Mouse (Mus musculus) R1 (cell line): ENCODE data around the gene Emilin1.

Source experiments
- DNase-seq: peaks from one replicate; pipeline ENCODE4 v3.0.0-alpha.2; 2018; ENCODE audit warnings: low read depth, low spot score

Emilin1 gene

DNA sequence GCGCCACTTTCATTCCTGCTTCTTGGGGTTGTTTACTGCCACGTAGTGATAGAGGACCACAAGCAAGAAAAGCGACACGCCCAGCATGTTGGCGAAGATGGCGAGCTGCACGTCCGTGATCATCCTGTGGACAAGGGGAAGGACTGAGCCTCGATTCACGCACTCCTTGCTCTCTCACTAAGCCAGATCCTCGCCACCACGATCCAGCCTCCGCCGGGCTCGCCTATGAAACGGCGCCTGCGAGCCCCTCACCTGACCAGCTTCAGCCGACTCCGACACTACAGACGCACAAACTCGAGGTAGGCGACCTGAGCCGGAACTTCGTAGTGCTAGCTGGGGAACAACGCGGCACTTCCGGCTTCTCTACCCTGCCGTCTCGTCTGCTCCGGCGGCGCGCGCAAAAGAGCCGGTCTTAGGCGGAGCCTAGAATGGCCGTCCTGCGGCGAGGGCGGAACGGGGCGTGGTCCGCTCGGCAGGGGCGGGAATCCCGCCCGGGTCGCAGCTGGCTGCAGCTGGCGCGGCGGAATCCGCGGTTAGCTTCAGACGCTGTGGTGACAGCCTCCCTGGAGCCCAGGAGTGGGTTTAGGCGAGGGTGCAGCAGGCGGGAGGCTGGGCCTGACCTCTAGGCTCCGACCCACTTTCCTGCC lies 5.7 kb upstream of the Emilin1 start, which contains the start of gene Ost4:
Gene Ost4, minus strand, starts transcription at position 376 of the 647 bp plus-strand sequence.
- DNase-seq: peak; percentile 97

DNA sequence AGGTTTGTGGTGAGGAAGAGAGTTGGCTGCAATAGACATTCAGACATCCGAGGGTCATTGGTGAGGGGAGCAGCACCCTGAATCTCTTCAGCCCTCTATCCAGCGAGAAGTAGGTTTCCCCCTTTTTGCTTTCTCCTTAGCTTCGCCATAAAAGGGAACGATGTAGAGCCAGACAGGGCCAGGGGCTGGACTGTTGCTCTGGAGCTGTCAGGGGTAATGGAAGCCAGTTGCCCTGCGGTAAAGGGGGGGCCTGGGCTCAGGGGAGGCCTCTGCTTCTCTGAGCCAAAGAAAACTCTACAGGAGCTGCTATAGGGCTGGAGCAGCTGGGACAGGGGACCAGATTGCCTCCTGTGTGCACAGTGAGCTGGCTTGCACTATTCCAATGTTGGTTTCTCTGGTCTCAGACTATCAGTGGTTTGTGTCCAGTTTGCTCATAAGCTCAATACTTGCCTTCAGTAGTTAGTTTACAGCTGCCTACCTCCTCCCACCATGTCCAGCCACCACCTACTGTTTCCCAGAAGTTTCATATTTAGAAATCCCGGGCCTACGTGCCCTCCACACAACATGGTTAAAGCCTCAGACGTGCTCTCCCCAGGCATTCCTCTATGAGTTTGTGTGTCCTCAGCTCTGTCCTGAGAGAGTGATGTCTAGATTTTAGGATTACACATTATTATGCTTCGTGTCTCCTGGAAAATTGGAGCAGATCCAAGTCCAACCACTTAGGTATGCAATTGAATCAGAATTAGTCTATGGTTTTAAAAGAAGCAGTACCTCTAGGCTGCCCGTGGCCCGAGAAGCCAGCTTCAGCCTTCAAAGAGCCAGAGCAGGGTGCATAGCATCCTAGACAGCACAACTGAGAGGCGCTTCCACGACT lies 4.5 kb upstream of the Emilin1 start:
- DNase-seq: no peak

DNA sequence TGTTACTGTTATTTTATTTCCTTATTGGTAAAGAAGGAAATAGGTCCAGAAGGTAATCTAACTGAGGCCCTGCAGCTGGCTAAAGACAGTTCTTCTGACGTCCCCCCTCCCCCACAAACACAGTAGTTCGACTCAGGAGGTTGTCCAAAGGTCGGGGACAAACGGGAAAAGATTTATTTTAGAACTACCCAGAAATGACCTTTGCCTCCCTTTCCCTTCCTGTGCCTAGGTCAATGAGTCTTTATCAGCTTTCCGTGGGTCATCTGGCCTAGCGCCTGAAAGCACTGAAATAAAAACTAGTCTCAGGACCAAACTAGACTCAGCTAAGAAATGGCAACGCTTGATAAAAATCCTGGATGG lies 3.9 kb upstream of the Emilin1 start:
- no peak for DNase-seq

DNA sequence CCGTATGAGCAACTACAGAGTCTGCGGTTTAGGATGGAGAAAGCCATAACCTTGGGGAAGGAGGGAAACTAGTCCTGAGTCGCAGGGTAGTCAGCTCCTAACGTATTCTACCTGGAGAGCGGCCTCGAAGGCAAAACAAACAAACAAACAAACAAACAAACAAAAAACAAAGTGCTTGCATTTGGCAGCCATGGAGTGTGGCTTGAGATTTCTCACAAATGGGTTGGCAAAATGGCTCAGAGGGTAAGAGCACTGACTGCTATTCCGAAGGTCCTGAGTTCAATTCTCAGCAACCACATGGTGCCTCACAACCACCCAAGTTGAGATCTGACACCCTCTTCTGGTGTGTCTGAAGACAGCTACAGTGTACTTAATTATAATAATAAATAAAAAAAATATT lies 3.3 kb upstream of the Emilin1 start:
- no peak for DNase-seq

DNA sequence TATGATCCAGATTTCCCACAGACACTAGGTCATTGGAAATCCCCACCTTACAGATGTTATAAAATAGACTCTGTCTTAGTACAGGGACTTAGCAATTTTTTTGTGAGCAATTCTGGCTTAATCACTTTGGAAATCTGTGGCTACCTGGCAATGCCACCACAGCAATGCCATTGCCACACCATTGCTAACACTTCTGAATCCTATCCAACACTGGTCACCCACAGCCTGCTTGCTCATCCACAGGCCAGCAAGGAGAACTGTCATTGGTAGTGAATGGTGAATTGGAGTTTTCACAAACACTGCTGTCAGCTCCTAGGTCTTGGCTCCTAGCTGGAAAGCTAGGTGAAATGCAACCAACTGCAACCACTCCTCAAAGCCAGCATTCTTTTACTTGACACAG lies 2.7 kb upstream of the Emilin1 start:
- no peak for DNase-seq

DNA sequence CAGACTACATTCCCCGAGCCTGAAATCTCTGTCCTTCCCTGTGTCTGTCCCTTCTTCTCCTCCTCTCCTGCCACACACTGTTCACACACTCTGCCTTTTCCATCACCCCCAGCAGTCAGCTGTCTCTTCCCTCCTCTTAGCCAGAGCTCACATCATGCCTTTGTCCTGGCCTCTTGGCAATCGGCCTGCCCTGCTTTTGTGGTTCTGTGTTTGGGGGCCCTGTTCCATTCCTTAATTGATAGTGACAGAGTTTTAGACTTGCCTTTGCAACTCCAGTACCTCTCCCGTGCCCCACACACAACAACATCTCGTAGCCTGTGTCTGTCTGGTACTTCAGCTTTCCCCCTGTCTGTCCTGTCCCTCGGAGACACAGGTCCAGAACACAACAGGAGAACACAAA lies 1.0 kb upstream of the Emilin1 start:
- no peak for DNase-seq

DNA sequence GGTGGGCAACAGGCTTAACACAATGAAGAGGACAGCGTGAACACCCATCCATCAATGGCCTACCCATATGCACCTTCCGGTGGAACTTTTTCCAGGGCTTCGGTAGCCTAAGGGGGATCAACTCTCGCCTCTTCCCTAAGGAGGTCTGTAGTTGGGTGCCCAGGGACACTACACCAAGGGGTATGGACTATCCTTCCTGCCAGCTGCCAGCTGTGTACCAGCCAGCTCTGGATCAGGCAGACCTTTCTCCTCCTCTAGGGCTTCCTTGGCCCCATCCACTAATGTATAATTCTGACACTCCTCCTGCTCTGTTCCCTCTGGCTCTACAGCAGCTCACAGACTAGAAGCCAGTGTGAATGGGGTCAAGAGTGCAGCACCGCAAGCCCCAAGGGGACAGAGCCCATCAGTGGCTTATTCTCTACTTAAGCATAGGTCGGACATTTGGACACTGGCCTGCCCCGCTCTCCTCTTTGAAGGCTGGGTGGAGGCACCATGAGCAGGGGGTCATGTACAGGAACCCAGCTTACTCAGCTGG lies 966 bp downstream of the Emilin1 start:
- no peak for DNase-seq

DNA sequence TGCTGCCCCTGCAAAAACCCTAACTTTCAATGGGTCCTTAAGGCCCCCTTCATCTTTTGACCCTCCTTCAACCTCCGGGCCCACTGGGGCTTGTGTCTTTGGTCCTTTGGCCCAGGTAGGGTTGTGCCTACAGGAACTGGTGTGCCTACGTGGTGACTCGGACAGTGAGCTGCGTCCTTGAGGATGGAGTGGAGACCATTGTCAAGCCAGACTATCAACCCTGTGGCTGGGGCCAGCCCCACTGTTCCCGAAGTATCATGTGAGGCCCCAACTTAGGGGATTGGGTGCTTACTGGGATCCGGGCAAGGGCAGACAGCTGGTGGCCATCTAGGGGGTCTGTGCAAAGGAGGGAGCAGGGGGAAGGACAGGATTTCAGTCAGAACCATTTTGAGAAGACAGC lies 1.6 kb downstream of the Emilin1 start:
- no peak for DNase-seq

DNA sequence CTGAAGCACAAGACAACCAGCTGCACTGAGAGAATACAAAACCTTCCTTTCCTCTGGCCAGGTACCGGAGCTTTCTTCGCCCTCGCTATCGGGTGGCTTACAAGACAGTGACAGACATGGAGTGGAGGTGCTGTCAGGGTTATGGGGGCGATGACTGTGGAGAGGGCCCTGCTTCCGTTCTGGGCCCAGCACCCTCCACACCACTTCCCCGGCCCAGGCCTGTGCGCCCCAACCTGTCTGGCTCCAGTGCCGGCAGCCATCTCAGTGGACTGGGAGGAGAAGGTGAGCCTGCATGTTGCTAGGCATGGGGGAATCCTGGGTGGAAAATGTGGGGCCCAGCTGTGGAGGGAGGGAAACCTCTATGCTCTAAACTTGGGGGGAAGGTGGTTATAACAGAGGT lies 2.3 kb downstream of the Emilin1 start:
- DNase-seq: no peak

DNA sequence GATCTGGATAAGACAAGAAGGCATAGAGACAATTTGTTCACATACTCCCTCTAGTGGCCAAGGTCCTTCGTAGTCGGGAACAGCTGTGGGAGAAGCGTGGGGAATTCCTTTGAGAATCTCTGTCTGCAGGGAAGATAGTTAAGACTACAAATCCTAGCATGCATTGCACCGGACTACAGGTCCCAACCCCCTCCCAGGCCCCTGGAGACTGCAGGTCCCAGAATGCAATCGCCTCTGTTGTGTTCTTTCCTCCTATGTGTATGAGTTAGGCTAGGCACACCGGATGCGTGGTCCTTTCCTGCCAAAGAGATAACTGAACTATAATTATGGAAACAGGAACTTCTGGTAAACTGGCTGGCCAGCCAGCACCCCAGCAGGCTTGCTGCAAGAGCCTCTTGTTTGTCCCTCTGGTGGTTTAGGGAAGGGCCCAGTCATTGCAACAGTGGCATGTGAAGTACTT lies 2.8 kb downstream of the Emilin1 start:
- peak; percentile 99 for DNase-seq

DNA sequence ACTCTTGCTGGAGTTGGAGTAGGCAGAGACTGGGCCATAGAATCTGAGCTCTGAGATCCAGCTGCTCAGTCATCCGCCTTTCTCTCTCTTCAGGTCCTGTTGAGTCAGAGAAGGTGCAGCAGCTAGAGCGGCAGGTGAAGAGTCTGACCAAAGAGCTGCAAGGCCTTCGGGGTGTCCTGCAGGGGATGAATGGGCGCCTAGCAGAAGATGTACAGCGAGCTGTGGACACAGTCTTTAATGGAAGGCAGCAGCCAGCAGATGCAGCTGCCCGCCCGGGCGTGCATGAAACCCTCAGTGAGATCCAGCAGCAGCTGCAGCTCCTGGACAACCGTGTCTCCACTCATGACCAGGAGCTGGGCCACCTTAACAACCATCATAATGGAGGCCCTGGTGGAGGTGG lies 3.6 kb downstream of the Emilin1 start:
- DNase-seq: no peak

DNA sequence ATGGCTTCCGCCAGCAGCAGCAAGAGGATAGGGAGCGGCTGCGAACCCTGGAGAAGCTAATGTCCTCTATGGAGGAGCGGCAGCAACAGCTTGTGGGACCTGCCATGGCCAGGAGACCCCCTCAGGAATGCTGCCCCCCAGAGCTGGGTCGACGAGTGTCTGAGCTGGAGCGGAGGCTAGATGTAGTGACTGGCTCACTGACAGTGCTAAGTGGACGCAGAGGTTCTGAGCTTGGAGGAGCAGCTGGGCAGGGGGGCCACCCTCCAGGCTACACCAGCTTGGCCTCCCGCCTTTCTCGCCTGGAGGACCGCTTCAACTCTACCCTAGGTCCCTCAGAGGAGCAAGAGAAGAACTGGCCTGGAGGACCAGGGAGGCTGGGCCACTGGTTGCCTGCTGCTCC lies 4.1 kb downstream of the Emilin1 start:
- no peak for DNase-seq

DNA sequence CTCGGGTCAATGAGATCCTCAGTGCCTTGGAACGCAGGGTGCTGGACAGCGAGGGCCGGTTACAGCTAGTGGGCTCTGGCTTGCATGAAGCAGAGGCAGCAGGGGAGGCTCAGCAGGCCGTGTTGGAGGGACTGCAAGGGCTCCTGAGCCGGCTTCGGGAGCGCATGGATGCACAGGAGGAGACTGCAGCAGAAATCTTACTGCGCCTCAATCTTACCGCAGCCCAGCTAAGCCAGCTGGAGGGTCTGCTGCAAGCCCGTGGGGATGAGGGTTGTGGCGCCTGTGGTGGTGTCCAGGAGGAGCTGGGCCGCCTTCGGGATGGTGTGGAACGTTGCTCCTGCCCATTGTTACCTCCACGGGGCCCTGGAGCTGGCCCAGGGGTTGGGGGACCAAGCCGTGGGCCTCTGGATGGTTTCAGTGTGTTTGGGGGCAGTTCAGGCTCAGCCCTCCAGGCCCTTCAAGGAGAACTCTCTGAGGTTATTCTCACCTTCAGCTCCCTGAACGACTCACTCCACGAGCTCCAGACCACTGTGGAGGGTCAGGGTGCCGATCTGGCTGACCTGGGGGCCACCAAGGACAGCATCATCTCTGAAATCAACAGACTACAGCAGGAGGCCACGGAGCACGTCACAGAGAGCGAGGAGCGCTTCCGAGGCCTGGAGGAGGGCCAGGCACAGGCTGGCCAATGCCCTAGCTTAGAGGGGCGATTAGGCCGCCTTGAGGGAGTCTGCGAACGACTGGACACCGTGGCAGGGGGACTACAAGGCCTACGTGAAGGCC lies 4.9 kb downstream of the Emilin1 start:
- no peak for DNase-seq

DNA sequence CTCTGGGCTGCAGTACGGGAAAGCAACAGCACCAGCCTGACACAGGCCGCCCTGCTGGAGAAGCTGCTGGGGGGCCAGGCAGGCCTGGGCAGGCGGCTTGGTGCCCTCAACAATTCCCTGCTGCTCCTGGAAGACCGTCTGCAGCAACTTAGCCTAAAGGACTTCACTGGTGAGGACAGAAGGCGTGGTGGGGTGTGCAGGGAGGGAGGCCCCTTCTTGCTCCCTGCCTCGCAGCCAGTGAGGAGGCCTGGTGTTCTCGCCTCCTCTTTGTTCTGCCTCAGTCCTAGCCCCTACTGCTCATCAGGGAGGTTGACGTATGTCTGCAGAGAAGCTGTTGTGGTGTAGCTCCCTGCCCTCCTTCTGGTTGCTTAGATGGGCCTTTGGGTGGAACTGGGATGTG lies 5.5 kb downstream of the Emilin1 start:
- DNase-seq: no peak

DNA sequence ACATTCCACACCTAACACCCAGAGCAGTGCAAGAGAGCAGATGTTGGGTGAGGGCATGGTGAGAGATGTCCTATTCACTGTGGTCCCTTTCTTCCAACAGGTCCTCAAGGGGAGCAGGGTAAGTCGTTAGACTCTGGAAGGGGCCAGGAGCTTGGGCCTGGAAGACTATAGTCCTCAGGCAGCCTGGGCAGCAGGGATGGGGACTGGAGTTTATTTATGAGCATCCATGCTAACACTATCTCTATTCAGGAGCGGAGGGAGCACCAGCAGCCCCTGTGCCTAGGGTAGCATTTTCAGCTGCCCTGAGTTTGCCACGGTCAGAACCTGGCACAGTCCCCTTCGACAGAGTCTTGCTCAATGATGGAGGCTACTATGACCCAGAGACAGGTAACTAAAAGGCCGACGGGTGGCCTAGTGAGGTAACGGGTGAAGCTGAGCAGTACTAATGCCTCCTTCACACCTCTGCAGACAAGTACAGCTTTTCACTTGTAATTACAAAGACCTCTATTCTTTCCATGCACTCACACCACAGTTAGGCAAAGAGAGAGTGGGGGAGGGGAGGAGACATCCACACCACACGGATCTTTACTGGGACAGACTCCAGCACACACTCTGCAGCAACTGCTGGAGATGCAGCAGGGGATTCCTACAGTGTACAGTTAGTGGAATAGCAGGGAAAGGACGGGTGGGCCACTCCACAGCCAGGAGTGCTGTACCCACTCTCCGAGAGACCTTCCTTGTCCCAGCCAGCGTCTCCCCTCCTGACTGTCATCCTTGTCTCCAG lies 6.8 kb downstream of the Emilin1 start:
- peak; percentile 49 for DNase-seq

DNA sequence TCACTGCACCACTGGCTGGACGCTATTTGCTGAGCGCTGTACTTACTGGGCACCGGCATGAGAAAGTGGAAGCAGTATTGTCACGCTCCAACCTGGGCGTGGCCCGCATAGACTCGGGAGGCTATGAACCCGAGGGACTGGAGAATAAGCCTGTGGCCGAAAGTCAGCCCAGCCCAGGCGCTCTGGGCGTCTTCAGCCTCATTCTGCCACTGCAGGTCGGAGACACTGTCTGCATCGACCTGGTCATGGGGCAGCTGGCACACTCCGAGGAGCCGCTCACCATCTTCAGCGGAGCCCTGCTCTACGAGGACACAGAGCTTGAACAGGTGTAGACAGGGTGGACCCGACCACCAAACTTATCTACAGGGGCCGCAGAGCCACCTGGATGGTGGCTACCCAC lies 7.4 kb downstream of the Emilin1 start:
- no peak for DNase-seq

DNA sequence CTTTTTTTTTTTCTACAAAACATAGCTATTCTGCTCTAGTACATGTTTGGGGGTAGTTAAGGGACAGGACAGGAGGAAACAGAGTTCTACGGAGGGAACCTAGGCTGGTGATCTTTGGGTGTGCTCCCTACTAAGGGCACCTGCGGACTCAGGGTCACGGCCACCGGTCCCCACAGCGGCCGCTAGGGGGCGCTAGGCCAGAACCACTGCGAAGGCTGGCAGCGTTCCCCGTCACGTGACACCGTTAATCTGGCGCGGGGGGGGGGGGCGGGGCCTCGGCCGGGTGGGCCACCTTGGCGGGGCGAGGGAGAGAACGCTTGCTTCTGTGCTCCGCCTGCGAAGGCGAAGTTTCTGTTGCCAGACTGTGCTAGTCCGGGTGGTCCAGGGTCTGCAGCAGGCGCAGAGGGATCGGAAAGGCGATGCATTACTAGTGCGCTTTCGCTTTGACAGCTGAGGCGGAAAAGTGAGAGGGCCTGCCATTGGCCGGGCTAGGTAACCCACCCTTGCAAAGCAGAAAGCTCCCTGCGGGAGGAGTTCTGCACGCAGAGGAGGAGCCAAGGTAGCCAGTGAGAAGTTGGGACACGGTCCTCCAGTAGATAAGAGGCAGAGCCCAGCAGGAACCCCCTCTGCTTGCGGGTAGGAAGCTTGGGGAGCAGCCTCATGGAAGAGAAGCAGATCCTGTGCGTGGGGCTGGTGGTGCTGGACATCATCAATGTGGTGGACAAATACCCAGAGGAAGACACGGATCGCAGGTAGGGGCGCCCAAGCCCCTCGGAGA lies 8.2 kb downstream of the Emilin1 start, which contains the start of gene Khk:
Gene Khk, plus strand, starts transcription at position 176 of the 778 bp plus-strand sequence.
- DNase-seq: peak; percentile 94

DNA sequence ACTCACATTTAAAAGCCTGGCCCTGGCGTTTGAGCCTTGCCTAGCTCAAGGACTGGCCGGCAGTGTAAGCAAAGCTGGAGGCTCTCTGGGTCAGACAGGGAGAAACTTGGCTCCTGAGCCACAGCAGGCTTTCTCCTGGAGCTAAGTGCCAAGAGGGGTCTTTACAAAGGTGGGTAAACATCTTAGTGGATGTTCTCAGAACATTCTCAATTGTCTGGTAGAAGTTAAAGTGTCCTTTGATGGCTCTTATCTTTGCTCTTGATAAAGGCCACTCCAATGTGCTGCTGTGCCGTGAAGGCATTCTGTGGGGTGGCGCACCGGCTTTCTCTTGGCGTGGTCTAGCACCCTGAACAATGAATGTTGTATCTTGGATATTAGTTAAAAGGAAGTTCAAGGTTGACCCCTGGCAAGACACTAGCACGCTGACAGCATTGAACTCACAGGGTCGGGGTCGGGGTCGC lies 9.4 kb downstream of the Emilin1 start:
- DNase-seq: no peak

DNA sequence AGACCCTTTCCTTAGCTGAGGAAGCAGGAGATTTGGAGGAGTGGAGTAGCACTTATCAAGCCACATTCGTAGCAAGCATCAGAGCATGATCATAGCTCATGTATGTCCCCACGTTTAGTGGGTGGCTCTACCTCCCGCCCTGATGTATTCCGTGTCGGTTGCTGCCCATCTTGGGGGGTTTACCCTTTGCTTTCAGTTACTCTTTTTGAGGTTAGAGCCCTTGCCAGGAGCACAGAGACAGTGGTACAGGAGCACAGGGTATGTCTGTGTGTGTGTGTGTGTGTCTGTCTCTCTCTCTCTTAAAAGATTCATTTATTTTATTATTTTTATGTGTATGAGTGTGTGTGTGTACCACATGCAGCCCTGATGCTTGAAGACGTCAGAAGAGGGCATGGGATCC lies 9.9 kb downstream of the Emilin1 start:
- DNase-seq: no peak

DNA sequence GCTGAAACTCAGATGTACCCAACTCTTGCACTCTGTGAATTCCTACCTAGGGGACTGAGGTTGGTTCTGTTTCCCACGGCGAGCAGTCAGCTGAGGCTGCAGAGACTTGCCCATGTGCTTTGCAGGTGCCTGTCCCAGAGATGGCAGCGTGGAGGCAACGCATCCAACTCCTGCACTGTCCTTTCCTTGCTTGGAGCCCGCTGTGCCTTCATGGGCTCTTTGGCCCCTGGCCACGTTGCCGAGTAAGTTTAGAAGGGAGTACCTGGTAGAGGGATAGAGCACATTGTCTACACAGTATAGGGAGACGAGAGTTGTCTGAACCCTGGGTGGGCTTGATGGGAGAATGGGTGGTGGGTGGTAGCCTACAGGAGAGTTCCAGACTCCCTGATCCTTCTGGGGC lies 11.4 kb downstream of the Emilin1 start:
- DNase-seq: no peak
